Mouse (Mus musculus) A20 (cell line): ENCODE results near the gene Pkp3.
"Not testable (repeated sequence)": the region's sequence is repeated elsewhere in the genome, so short reads cannot be mapped to it uniquely, and the experiment has no call there.

Source experiments
- DNase-seq: peaks from one replicate; pipeline ENCODE4 v3.0.0-alpha.2; 2011; ENCODE audit warnings: low read depth, low spot score

Gene Pkp3

DNA sequence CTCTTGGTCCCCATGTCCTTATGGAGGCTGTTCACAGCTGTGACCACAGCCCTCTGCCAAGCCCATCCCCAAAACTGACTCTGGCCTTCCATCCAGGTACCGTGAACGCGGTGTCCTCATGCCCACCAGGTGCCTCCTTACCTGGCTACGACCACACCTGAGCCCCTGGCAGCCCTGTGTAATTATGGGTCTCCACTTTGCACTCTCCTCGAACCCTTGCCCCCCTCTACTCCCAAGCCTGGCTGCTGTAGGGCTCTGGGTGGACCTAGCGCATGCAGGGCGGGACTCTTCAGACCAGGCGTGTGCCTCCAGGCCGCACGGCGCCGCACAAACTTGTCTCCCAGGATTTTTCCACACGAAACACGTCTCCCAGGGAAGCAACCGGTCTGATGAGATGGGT, at the start of gene Pkp3:
Gene Pkp3 (plus strand): TSS at position 378 of the 400 bp plus-strand sequence.
- no peak for DNase-seq

- no peak for DNase-seq
Measured at GRCm38 (mm10) chr7:141028831-141029230, 49.2 kb upstream of the Pkp3 start, which contains the start of gene Gm17387. TSS of gene Gm17387 (plus strand) at chr7:141029131.

GRCm38 (mm10) chr7:141030390-141030789, 47.6 kb upstream of the Pkp3 start:
- DNase-seq: no peak

DNA sequence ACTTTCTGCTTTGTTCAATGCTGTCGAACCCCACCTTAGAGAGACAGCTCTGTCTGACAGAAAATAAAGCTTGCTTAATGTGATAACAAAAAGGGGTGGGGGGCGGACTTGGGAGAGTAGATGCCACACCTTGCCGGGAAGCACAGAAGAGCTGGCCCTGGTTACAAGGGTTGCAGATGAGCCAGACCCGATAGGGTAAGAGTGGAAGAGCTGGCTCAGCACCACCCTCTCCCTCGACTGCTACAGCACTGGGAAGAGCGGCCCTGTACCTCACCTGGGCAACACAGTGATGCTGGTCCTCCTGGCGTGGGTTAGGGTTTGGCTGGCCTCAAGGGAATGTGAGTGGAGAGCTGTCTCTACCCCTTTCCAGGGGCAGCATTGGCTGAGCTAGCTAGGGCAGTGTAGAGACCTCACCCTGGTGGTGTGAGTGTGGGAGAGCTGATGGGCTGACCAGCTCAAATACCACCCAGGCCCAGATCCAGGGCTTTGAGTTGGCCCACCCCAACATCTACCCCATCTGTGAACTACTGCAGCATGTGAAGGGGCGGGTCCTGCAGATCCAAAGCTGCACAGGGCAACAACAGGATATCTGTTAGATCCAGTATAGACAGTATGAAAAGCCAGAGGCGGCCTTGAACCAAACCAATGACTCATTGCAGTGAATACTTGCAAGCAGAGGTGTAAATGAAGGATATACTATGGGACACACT, 45.4 kb upstream of the Pkp3 start:
- DNase-seq: no peak

- not testable (repeated sequence) for DNase-seq
Measured at GRCm38 (mm10) chr7:141036624-141037023, 41.4 kb upstream of the Pkp3 start.

- no peak for DNase-seq
Measured at GRCm38 (mm10) chr7:141038090-141039032, 39.7 kb upstream of the Pkp3 start.

GRCm38 (mm10) chr7:141039386-141040107, 38.5 kb upstream of the Pkp3 start:
- DNase-seq: no peak

- DNase-seq: no peak
Measured at GRCm38 (mm10) chr7:141040867-141041606, 37.0 kb upstream of the Pkp3 start.

DNA sequence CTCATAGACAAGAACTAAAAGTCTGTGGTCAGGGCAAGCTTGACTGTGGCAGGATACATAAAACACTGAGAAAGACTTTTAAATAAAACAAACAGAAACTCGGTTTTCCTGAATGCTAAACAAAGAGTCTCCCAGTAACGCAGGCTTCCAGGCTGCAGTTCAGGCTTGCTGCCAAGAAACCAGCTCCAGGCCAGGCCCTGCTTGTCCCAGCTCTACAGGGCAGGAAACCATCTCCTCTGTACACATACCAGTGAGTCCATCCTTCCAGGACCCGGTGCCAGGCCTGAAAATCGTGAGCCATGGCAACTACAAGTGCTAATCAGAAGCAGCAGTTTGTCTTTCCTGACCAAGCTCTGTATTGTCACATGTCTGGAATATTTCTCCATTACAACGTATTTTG, 36.4 kb upstream of the Pkp3 start:
- no peak for DNase-seq

DNA sequence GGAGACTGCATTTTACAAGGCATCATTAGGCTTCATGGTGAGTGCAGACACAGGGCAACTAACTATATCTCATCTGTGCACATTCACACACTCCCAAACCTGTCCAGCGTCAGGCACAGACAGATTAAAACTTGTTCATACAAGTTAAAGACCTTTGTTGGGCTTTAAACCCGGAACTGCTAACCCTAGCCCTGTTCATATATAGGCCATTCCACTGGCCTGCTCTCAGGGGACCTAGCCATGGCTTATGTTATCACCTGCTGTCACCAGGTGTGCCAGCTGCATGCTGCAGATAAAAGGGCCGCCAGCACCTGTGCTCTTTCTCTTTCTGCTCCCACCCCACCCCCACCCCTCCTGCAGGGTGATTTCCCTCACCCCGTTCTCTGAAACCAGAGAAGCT, 35.5 kb upstream of the Pkp3 start:
- DNase-seq: peak; percentile 67

DNA sequence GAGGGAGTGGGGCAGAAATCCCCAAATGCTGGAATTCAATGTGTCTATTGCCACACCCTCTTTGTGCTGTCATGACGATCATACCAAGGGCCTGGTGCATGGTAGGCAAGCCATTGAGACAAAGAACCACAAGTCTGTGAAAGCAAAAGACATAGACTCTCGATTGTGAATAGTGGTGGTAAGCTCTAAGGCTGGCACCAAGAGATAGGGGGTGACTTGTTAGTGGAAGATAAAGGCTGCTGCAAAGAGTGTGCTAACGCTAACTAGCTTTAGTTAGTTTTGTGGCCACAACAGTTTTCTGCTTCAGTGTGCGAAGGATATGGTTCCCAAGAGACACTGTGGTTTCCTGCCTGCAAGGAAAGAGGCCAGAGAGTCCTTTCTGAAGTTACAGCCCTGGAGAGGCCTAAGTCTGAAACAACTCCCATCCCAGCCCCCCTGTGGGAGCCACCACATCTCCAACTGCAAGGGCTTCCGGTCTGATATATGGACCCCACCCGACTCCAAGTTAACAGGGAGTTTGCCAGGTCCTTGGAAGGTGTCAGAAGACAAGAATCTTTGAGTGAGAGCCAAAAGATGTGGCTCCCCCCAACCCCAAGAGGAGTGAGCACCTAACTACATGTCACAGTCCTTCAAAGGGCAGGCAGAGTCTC, 31.0 kb upstream of the Pkp3 start:
- DNase-seq: no peak

DNA sequence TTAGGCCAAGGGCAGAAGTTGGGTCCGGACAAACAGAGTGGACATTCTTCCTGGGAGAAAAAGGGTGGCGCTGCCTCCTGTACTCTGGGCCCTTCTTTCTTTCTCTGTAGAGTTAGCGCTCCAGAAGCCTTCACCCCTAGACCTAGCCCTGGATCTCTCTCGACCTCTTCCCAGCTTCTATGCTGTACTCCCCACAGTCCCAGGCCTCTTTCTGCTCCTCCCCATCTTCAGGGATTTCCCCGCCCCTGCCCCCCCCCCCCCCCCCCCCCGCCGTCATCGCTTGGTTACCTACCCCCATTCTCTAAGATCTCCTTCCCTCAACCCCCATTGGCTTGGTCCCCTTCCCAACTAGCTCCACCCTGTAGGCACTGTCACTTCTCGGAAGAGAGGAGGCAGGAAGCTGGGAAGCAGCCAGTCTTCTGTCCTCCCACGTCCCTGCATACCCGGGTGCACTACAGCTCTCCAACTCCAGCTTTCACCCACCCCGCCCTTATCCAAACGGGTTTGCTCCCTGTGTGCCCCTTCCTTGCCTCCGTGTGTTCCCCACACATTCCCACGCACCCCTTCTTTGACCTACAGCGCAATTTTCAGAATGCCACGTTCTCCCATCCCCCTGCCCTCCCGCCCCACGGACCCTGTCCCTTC, 30.3 kb upstream of the Pkp3 start:
- no peak for DNase-seq

DNA sequence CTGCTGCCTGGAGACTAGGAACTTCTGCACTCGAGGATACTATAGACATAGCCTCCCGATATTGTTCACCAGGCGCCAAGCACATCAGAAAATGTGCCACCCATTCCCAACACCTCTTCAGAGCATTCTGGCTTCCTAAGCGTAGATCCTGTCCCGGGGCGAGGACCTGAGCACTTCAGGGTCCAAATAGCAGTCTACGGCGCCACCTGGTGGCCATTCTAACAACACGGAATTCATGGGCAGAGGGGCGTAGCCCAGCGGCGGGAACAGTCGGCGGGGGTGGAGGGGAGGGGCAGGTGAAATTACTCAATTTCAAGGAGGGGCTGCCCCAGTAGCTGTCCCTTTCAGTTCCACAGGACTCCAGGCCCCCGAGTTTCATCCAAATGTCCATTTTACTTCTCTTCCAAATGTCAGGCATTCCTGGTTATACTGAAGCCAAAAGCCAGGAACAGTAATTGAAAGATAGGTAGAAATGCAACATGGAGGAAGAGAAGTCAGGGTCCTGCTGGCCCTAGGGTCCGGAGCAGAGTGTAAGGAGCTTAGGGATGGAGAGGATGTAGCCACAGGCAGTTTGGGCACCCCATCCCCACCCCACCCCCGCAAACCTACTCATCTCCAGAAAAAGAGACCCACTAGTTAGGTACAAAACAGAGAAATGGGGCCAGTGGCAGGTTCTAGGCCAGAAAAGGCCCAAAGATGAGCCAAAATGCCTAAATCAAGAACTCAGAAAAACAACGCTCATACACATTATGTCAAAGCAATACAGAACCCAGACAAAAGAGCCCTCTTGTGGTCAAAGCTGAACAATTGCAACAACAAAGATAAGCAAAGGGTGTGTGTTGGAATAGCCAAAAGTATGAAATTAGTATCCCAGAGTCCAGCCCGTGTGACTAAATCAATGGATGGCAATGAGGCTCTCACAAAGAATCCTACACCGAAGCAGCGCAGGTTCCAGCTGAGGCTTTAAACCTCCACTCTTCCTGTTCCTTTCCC, 29.5 kb upstream of the Pkp3 start:
- DNase-seq: peak; percentile 92

DNA sequence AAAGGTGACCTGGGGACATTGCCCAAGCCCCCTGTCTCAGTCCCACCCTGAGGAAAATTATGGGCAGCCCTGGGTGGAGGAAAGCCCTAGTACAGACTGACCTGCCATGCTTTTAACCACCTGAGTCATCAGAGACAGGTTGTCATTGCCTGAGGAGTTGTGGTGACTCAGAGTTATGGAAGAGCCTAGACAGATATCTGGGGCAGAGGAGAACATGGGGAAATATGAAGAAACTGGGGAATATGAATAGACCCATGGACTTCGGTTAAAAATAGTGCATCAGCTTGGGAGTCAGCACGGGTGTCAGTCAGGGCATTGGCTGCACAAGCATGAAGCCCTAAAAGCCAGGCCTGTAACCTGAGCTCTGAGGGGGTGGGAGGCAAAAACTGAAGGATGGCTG, 28.7 kb upstream of the Pkp3 start:
- no peak for DNase-seq

- no peak for DNase-seq
Measured at GRCm38 (mm10) chr7:141051060-141051685, 26.8 kb upstream of the Pkp3 start.

DNA sequence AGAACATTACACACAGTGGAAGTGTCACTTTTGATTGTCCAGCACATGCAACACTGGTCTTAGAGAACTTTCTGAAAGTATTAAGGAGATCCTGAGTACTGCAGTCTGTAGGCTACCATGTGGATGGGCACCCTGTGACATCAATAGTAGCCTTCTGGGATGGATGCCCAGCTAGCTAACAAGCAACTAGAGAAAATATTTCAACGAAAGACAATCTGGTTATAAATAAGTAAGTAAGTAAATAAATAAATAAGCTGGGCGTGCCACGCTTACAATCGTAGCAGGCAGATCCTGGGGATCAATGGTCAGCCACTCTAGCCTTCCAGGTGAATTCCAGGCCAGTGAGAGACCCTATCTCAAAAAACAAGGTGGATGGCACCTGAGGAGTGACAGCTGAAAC, 26.0 kb upstream of the Pkp3 start:
- DNase-seq: no peak

- no peak for DNase-seq
Measured at GRCm38 (mm10) chr7:141052421-141052820, 25.6 kb upstream of the Pkp3 start.

- no peak for DNase-seq
Measured at GRCm38 (mm10) chr7:141055785-141056184, 22.2 kb upstream of the Pkp3 start.

GRCm38 (mm10) chr7:141056976-141057375, 21.0 kb upstream of the Pkp3 start:
- DNase-seq: peak; percentile 57
